Mouse (Mus musculus): Measurements from ENCODE around the gene Gpr107. TPM values are rescaled to one million over a fixed set of nuclear protein-coding genes. Genes with fewer than 3 reads are reported as not detected.

Gene Gpr107
- total RNA-seq, 2 experiments from 2014 or later = 19.2 to 23.8 TPM

- intact Hi-C loops (cut with DNase I) = no loop called here
- DNase-seq = no peak
Measured at GRCm38 (mm10) chr2:31220844-31221243, 68.7 kb downstream of the Gpr107 start.

DNA sequence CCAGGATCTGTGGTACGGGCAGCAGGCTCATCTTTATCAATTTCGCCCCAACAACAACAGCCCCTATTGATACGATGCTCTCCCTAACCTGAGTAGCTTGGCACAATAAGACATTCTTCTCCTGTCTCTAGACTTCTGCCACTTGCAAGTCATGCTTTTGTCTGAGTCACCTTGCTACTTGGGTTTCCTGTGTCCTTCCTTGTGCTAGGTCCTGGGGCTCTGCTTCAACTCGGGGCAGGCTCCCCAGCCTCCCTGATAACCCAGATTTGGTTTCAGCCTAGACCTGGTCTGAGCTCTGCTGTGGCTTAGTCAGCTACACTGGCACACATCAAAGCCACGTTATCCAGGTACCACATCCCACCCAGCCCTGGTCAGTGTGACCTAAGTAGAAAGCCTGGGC lies 69.5 kb downstream of the Gpr107 start:
- intact Hi-C loops (cut with DNase I) = no loop called here

GRCm38 (mm10) chr2:31228768-31229311 lies 76.7 kb downstream of the Gpr107 start:
- intact Hi-C loops (cut with DNase I) = no loop called here
- no peak for DNase-seq

More for the DNA sequence above, 69.5 kb downstream of the Gpr107 start:
- no peak for DNase-seq

GRCm38 (mm10) chr2:31239203-31239696 lies 87.1 kb downstream of the Gpr107 start:
- intact Hi-C loops (cut with DNase I) = no loop called here
- DNase-seq = no peak

DNA sequence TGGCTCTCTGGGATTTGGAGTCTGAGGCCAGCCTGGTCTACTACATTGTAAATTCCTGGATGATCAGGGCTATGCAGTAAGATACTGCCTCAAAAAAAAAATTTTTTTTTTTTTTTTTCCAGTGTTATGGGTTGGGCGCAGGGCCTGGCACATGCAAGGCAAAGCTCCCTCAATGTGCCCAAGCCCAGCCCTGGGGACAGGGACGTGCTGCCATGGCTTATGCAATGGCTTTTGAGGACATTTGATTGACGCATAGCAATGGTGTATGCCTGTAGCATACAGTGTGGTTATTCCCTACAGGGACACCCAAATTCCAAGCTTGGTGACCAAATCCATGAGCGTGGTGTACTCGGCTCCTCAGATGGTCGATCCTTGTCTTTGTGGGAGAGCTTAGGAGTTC lies 87.7 kb downstream of the Gpr107 start:
- DNase-seq = no peak
- intact Hi-C loops (cut with DNase I) = loop anchor here (5.0 kb wide), 1 partner anchor 38 kb away; no protein-coding TSS in a partner anchor

DNA sequence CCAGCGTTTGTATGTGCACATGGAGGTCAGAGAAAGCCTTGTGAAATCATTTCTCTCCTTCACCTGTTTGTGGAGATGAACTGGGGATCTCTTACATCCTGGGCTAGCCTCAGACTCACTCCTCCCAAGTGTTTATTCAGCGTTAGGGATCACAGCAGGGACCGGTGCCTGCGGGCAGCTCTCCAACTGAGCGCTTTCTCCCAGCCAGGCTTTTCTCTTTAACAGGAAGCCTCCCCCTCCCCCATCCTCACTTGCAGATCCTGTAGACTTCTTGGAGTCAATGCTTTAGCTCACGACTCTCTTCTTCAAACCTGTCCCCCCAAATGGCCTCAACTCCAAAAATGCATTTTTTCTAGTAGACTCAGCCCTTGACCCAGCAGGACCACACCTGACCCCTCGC lies 89.5 kb downstream of the Gpr107 start:
- no peak for DNase-seq
- intact Hi-C loops (cut with DNase I) = loop anchor here (5.0 kb wide), 1 partner anchor 39 kb away; no protein-coding TSS in a partner anchor

DNA sequence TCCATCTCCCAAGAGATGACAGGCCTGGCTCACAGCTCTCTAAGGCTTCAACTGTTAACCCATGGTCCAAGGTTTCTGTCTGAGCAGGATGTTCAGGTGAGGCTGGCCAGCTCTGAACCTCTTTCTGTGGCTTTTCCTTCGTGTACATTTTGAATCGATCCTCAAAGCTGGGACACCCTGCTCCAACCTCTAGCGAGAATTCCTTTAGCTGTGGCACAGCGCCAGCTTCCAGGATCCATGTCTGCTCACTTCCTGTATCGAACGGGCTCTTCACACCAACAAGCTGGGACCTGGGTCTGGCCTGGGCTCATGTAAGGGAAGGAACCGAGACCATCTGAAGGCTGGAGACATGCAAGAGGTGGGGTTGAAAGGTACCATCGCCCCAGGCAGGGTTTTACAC lies 92.1 kb downstream of the Gpr107 start:
- intact Hi-C loops (cut with DNase I) = loop anchor here (5.0 kb wide), 1 partner anchor 42 kb away; no protein-coding TSS in a partner anchor
- no peak for DNase-seq

DNA sequence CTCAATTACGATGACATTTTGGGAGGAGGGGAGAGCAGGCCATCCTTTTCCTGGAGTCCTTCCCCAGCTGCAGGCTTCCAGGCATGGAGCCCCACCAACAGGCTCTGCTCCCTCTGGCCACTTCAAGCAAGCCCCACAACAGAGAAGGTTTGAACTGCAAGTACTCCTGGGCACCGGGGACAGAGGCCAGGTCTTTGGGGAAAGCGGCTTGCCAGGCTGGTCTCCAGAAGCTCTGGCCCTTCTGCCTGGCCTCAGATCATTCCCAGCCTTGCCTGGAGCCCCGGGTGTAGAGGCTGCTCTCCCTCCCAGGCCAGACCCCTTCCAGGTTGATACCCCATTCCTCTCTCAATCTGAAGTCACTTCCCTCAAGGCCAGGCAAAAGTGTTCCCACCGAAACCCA lies 92.9 kb downstream of the Gpr107 start:
- DNase-seq = no peak
- intact Hi-C loops (cut with DNase I) = no loop called here

DNA sequence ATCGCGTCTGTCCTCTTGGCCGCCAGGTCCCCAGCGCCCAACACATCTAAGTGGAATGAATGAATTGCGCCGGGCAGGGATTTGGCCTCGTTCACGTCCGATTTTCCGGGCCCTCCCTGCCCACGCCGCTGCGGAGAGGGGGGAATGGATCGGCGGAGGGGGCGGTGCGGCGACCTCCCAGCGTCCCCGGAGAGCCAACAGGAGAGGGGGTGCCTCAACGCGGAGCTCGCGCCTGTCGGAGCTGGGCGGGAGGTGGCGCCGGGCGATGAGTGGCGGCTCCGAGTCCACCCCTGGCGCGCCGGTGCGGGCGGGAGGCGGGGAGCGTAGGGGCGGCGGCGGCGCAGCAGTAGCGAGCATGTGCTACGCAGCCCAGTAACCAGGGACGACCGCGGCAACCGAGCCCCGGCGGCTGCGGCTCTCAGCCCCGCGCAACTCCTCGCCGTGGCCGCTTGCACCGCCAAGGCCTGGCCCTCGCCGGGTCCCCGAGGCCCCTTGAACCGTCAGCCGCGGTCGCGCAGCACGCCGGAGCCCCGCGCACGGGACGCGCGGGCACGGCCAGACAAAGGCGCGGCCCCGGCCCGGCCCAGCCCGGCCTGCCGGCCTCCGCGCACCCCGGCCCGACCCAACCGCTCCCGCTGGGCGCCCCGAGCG lies 93.5 kb downstream of the Gpr107 start, which contains the start of gene Ncs1:
TSS of gene Ncs1 (plus strand) at position 333 of the 651 bp plus-strand sequence.
- DNase-seq = peak; percentile 51 to 53

DNA sequence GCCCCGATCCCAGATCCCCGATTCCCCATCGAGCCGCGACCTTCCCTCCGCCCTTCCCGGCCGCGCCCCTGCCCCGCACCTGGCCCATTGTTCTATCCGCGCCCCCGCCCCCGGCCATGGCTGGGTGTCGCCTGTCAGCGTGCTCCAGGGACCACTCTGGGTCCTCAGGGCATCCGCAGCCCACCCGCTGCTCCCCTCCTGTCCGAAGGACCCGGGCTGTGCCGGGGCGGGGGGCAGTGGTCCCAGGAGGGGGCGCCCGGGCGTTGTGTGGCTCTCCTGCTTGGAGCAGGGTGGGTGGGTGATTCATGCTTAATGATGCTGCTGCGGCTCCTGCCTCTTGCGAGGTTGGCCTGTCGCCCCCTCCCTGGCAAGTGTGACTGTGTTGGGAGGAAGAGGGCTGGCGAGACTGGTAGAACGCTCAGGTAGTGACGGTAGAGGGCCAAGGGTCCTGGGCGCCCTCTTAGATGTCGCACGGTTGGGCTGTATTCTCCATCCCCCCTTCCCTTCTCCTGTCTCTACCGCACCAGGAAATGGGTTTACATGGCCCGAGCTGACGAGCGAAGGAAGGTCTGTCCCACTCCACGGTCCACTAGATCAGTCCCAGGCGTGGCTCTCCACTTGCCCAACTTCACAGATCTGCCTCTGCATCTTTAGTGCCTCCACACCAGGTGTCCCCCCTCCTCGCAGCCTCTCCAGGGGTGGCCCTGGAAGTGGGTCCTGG lies 94.3 kb downstream of the Gpr107 start:
- intact Hi-C loops (cut with DNase I) = no loop called here
- DNase-seq = no peak

More for the DNA sequence above, 93.5 kb downstream of the Gpr107 start, which contains the start of gene Ncs1:
- intact Hi-C loops (cut with DNase I) = no loop called here

DNA sequence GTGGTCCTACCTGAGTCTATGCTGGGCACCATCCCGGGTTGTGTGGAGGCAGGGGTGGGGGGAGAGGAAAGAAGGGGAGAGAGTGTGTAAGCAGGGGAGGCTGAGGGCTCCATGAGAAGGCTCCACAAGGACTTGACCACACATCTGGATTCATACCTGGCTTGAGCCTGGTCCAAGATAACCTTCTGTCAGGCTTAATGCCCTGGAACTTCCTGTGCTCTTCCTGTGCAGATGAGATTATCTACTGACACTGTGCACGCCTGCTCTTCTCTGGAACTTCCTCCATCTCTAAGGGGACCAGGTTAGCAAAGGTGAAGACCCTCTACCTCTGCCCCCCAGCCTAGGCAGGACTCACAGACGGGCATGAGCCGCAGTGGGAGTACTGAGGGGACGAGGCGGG lies 96.7 kb downstream of the Gpr107 start:
- intact Hi-C loops (cut with DNase I) = no loop called here
- DNase-seq = no peak

GRCm38 (mm10) chr2:31252167-31252566 lies 100.1 kb downstream of the Gpr107 start:
- no peak for DNase-seq
- intact Hi-C loops (cut with DNase I) = no loop called here

DNA sequence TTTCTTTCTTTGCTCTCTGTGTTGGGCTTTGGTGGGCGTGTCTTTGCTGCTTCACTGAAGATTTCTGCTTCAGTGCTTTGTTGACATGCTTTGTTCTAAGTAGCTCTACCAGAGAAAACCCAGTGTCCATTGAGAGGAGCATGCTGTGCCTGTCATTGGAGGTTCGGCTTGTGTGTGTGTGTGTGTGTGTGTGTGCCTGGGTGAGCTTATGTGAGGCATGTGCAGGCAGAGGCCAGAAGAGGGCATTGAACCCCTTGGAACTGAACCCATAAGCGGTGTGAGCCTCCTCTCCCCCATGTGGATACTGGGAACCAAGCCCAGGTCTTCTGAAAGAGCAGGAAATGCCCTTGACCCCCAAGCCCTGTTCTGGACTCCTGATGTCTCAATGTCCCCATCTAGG lies 101.3 kb downstream of the Gpr107 start:
- intact Hi-C loops (cut with DNase I) = no loop called here
- DNase-seq = no peak

- intact Hi-C loops (cut with DNase I) = no loop called here
- DNase-seq = no peak
Measured at GRCm38 (mm10) chr2:31254806-31255205, 102.7 kb downstream of the Gpr107 start.

- intact Hi-C loops (cut with DNase I) = no loop called here
- peak; percentile 36 to 58 for DNase-seq
Measured at GRCm38 (mm10) chr2:31255952-31256938, 104.1 kb downstream of the Gpr107 start.

- intact Hi-C loops (cut with DNase I) = no loop called here
- DNase-seq = no peak
Measured at GRCm38 (mm10) chr2:31257096-31257495, 105.0 kb downstream of the Gpr107 start.

DNA sequence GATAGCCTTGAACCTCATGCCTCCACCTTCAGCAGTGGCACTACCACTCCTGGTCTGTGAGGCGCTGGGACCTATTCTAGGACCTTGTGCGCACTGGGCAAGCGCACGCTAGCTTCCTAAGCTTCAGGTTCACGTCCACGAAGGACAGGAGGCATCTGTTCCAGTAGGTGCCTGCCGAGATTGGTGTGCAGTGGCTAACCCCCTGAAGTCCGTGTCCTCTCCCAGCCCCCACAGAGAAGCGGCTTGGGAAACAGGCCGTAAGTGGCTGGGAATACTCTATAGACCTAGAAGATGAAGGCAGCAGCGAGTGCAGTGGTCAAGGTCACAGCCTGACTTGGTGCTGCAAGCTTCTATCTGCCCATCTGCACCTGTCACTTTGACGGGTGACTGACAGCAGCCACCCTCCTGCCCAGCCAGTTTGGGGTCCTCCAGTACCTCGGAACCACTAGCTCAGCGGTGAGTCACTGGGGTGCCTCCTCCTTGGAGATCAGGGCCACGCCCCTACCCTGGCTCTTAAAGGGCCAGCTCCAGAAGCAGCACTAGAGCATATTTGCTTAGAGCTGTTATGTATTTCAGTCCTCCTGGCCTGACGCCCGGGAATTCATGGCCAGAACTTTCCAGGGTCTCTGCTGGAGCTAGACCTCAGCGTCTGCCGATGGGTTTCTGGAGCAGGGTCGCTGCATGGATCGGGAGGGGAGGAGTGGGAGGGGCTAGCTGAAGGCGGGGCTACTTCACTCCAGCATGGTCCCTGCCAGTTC lies 106.7 kb downstream of the Gpr107 start:
- DNase-seq = peak; percentile 63 to 72
- intact Hi-C loops (cut with DNase I) = no loop called here

DNA sequence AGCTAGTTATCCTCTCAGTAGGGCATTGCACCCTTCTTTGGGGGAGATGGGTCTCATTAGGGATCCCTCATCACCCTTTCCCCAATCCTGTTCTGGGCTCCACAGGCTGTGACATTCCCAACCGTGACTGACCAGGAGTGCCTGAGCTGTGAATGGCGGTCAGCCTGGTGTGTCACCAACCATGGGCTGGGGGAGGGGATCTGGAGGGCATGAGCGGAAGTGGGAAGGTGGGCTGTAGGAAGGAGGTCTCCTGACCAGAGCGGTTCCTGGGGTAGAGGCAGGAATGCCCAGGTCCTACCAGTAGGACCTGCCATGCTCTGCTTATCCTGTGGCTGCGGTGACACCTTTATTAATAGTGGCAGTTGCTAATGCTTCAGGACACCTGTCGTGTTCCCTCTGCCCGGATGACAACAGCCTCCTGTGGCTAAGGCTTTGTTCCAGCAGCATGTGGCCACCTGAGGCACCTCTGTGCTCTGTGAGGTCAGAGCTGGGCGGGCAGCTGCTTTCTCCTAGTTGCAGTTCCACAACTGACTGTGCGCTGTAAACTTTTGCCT lies 107.3 kb downstream of the Gpr107 start:
- DNase-seq = no peak
- intact Hi-C loops (cut with DNase I) = no loop called here

- intact Hi-C loops (cut with DNase I) = no loop called here
- DNase-seq = no peak
Measured at GRCm38 (mm10) chr2:31260549-31260948, 108.4 kb downstream of the Gpr107 start.

All from gastrocnemius, postnatal 36 days (tissue).